Mouse (Mus musculus) liver, postnatal 0 days (tissue): ENCODE measurements at regions not wholly inside any gene's neighbourhood (a gene's known extent, or its start where the extent isn't known, plus 50 kb on each side); places are given as distances from the start of the nearest gene placed in this dataset.
"Not testable (repeated sequence)": the region's sequence is repeated elsewhere in the genome, so short reads cannot be mapped to it uniquely, and the experiment has no call there.

Experiments used
- ATAC-seq: fragments of 200-750 bp; cut with Nextera tagmentation; 2 replicates; pipeline ENCODE4 v1.8.0; 2017; ENCODE audit warnings: mild to moderate bottlenecking, moderate library complexity
- DNase-seq: peaks from one replicate; pipeline ENCODE4 v3.0.0-alpha.2; 2016
- H3K27ac ChIP-seq: fragments of 300-500 bp; sonication (generic); 2 replicates; pipeline ENCODE4 v1.5.1; 2014; ENCODE audit warnings: antibody characterized with exemption, moderate library complexity, mild to moderate bottlenecking, low read depth
- H3K27me3 ChIP-seq: fragments of 300-500 bp; sonication (generic); 2 replicates; pipeline ENCODE4 v1.6.1; 2014; ENCODE audit warnings: low read length, control low read depth, mixed read lengths; ENCODE audit not compliant: insufficient read depth
- H3K36me3 ChIP-seq: fragments of 300-500 bp; sonication (generic); replicated peaks from 2 replicates; pipeline ENCODE4 v1.6.1; 2014; ENCODE audit warnings: mild to moderate bottlenecking, control low read depth, low read length, moderate library complexity, mixed read lengths; ENCODE audit not compliant: insufficient read depth
- H3K4me1 ChIP-seq: fragments of 300-500 bp; sonication (generic); 2 replicates; pipeline ENCODE4 v1.6.1; 2014; ENCODE audit warnings: antibody characterized with exemption, mild to moderate bottlenecking, control low read depth; ENCODE audit not compliant: insufficient read depth
- H3K4me2 ChIP-seq: fragments of 300-500 bp; sonication (generic); 2 replicates; pipeline ENCODE4 v1.6.1; 2014; ENCODE audit warnings: low read depth, mild to moderate bottlenecking, low read length, moderate library complexity, mixed read lengths
- H3K4me3 ChIP-seq: fragments of 300-500 bp; sonication (generic); 2 replicates; pipeline ENCODE4 v1.5.1; 2014; ENCODE audit warnings: low read depth, low read length
- H3K9ac ChIP-seq: fragments of 300-500 bp; sonication (generic); replicated peaks from 2 replicates; pipeline ENCODE4 v1.6.1; 2014; ENCODE audit warnings: mild to moderate bottlenecking, moderate library complexity
- H3K9me3 ChIP-seq: fragments of 300-500 bp; sonication (generic); 2 replicates; pipeline ENCODE4 v1.6.1; 2016; ENCODE audit warnings: mild to moderate bottlenecking, control low read depth, low read length, mixed read lengths
- WGBS: fragments of 180-500 bp; shearing (Covaris S2); extraction: QIAGEN DNeasy Blood & Tissue Kit; methylation state at CpG from one replicate; pipeline ENCODE4 v1.1.7; 2014; ENCODE audit not compliant: insufficient replicate concordance; 5-methylcytosine and 5-hydroxymethylcytosine counted together

- H3K9ac ChIP-seq, DNase-seq, H3K4me2 ChIP-seq, H3K9me3 ChIP-seq, H3K27me3 ChIP-seq, H3K4me3 ChIP-seq, H3K4me1 ChIP-seq, ATAC-seq, H3K27ac ChIP-seq, H3K36me3 ChIP-seq: not testable (repeated sequence)
- 47% methylated on average over 1 of the region's 1 CpGs for WGBS
Observed at GRCm38 (mm10) chr13:50564691-50565090, 78.3 kb upstream of the Gm904 start.

DNA sequence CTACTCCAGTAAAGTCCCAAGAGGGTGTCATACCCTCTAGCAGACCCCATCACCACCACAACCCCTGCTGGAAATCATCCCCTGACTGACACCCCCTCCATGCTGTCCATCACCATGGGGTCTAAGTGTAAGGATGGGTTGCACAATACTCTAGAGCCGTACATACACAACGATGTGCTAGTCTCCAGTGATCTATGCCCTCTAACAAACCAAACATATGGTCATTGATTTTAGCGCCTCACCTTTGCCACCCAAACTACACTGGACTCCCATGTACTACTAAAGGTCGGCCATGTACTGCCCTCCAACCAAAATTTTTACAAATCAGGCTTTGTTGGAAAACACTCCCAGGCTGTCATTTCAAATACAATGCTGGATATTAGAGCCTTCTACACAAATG lies 64.1 kb upstream of the Gm904 start:
- peak; percentile 100 for ATAC-seq
- H3K4me3 ChIP-seq, H3K27ac ChIP-seq, H3K27me3 ChIP-seq, H3K9me3 ChIP-seq, H3K36me3 ChIP-seq, DNase-seq, H3K4me2 ChIP-seq, H3K9ac ChIP-seq, H3K4me1 ChIP-seq: not testable (repeated sequence)
- 53% methylated on average over 2 of the region's 4 CpGs for WGBS

- ATAC-seq = peak; percentile 62; the same call in 1 of the 2 replicates
- not testable (repeated sequence) for H3K4me3 ChIP-seq, DNase-seq, H3K36me3 ChIP-seq, H3K9ac ChIP-seq, H3K27ac ChIP-seq, H3K27me3 ChIP-seq, H3K9me3 ChIP-seq, H3K4me1 ChIP-seq, H3K4me2 ChIP-seq
Observed at GRCm38 (mm10) chr13:50590388-50590787, 52.6 kb upstream of the Gm904 start.
